Mouse (Mus musculus) lung, postnatal 0 days (tissue): ENCODE data around the gene Fars2.

Experiments used
- CTCF ChIP-seq: IDR thresholded peaks from 2 replicates; pipeline ENCODE4 v1.5.1; 2016; ENCODE audit warnings: antibody characterized with exemption, mild to moderate bottlenecking
- EP300 ChIP-seq: IDR thresholded peaks from 2 replicates; pipeline ENCODE4 v1.6.1; 2016; ENCODE audit warnings: antibody characterized with exemption, mild to moderate bottlenecking, control low read depth

DNA sequence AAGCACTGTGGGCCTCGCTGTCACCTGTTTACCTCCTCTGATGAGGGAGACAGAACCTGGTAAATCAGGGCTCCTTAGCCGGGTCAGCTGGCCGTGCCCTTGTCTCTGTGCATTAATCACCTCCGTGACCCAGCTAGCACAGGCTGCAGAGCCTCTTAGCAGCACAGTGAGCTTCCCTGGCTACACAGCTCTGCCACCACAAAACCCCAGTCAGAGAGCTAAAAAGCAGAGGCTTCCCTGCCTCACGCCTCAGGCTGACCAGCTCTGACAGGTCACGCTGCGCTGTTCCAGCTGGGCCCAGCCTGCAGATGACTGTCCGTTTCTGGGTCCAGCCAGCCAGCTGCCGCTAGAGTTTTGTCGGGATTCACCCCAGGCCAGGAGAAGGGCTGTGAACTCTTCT, 423.0 kb downstream of the Fars2 start:
- TF ChIP-seq CTCF (no peak), EP300 (no peak)
